Mouse (Mus musculus) right cerebral cortex, adult 2 months (tissue): ENCODE measurements at regions not wholly inside any gene's neighbourhood (a gene's known extent, or its start where the extent isn't known, plus 50 kb on each side); places are given as distances from the start of the nearest gene placed in this dataset.

Experiments
- DNase-seq, 2 experiments: peaks; one replicate each; pipeline ENCODE4 v3.0.0; 2021 to 2022; ENCODE audit warnings: low spot score in 2 of 2

GRCm38 (mm10) chr11:6785471-6785870 lies 52.0 kb downstream of the Gm11983 start:
- DNase-seq, result no peak

DNA sequence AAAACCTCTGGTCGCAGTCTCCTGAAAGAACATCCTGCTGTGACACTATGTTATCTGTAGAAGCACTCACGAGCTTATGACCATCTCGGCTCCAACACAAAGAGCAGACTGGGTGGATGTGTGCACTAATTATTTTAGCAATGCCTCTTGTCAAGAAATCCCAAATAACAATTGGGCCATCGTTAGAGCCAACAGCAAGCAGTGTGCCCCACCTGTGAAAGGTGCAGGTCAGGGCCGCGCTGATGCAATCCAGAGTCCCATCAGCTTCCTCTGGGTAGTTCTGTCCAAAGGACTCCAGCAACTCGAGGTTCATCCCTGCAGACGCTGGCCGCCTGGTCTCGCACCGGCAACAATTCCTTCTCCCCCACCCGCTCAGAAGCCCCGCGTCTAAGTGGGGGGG lies 54.6 kb downstream of the Gm11983 start:
- no peak for DNase-seq

DNA sequence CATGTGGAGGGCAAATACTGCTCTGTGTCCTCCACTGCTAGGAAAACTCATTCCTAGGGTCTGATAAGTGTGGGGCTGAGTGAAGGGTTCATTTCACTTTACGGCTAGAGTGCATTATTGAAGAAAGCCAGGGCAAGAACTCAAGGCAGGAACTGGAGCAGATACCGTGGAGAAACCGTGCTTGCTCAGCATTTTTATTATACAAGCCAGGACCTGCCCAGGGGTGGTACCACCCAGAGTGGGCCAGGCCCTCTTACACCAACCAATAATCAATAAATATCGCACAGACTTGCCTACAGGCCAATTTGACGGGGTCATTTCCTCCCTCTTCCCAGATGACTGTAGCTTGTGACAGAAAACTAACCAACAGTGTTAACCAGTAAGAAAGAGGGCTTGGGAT lies 57.7 kb downstream of the Gm11983 start:
- no peak for DNase-seq

DNA sequence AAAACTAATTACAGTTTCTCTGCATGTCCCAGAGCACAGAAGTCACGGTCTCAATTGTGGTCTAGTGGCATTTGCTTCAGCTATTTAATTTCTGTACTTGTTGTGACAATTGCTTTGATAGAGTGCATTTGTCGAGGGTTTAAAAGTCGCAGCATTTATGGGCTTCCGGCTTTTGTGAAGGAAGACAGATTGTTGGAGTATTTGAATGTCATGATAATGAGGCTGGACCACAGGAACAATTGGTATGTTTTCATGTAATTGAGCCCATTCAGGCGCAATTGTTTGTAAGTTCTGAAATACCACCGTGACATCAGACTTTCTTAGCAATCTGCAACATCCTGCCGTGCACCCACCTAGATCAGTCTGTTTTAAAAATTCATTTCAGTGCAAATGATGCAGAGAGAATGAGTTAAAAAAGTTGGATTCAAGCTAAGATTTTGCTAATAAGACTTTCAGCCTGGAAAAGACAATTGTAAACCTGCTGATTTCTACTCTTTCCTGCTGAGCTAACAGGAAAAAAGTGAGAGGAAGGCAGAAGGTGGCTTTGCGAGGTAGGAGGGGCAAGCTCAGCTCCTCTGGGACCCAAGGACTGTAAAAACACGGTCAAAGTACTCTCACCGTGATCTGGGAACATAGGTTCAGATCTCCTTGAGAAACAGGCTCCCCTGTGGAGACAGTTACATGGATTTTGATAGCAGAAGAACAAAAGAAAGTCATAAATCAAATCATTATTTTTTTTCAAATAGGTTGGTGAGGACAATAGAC lies 58.7 kb downstream of the Gm11983 start:
- DNase-seq, result no peak

DNA sequence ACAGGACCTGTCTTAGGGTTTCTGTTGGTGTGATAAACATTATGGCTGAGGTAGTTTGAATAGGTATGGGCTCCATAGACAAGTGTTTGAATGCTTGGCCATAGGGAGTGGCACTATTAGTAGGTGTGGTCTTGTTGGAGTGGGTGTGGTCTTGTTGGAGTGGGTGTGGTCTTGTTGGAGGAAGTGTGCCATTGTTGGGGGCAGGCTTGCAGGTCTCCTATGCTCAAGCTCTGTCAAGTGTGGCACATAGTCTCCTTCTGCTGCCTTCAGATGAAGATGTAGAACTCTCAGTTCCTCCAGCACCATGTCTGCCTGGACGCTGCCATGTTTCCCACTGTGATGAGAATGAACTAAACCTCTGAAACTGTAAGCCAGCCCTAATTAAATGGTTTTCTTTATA lies 59.9 kb downstream of the Gm11983 start:
- no peak for DNase-seq

DNA sequence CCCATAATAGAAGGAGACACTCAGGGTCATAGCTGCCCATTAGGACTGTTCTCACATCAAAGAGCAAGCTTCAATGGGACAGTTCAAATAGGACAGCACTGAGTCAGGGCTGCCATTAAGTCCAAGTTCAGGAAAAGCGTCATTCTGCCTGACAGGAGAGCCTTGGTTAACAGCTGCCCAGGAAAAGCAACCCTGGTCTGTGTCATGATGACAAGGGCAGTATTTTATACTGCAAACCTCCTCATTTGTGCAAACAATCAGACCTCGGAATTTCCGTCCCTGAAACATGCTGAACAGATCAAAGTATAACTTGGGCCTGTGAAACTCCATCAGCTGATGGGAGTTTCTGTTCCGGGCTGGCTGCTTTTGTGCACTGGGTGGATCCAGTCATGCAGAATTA lies 62.8 kb downstream of the Gm11983 start:
- DNase-seq, result no peak

GRCm38 (mm10) chr11:6773951-6774350 lies 63.5 kb downstream of the Gm11983 start:
- DNase-seq, result no peak

DNA sequence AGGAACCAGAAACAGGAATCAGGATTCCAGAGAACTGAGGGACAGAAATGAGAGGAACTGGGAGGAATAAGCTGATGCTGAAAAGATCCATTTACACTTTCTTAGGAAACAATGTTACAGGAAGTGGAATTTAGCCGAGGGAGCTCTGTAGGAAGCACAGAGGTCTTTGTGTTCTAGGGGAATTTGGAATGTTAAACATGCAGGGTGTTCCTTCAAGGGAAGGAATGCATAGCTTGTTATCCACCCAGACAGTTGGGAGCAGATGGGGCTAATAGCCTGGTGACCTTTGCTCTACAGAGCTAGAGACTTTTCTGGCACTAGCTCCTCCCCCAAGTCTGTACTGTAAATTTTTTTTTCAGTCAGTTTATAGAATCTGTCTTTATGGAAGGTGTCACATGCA lies 64.1 kb downstream of the Gm11983 start:
- DNase-seq, result no peak

DNA sequence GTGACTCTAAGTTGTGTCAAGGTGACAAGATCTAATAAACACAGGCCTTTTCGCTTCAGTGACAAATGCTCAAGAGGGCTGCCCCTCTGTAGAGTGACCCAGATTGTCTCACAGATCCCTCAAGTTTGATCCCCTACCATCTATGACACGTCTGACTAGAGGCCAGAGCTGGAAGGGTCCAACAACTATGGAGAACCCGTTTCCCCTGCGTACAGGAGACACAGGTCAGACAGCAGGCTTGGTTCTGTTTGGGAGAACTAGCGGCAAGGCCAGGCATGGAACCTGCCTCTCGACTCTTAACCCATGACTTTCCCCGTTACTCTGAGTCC lies 68.1 kb downstream of the Gm11983 start:
- DNase-seq, result no peak

DNA sequence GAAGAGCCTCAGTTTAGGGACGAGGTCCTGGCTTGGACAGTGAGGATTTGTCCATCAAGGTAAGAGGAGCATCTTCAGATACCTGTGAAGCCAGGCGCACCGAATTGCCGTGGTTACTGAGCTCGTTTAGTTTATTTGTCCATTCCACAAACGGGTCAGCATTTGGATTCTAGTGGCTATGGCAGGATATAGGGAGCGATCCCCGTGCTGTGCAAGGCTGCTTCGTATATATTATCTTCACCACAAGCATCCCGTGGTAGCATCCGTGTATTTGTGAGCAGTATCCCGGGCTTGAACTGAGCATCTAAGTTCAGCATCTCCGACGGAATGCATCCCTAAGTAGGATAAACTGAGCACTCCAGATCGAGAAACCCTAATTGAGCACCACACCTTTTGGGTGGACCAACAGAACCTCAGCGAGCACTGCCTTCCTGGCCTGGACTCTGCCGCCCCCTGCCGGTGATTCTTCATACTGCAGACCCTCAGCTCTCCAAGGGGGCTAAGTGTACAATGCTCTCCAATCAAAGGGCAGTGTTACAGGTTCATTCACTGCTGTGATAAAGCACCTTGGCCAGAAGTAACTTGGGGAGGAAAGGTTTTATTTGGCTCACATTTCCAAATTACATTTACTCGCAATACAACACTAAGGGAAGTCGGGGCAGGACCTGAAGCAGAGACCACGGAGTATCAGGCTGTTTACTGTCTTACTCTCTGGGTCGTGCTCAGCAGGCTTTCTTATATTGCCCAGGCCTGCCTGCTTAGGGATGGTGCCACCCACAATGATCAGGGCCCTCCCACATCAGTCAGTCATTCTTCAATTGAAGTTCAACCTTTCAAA lies 68.6 kb downstream of the Gm11983 start:
- DNase-seq, result peak; percentile 82 to 87

DNA sequence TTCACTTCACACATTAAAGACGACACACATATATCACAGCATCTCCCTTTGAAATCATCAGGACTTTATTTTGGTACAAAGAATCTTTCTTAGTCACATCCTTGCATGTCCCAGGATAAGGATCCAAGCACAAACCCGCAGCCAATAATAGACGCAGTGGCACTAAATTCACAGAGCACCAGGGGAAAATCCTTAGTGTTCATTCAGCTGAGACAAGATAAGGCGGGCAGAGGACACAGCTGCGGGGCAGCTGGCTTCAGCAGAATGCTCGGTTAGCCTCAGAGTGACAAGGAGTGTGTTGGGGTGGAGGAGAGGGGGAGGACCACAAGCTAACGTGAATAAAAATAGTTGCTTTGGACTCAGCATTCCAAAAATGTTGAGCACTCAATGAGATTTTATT lies 70.7 kb downstream of the Gm11983 start:
- DNase-seq, result peak; percentile 20 to 28

DNA sequence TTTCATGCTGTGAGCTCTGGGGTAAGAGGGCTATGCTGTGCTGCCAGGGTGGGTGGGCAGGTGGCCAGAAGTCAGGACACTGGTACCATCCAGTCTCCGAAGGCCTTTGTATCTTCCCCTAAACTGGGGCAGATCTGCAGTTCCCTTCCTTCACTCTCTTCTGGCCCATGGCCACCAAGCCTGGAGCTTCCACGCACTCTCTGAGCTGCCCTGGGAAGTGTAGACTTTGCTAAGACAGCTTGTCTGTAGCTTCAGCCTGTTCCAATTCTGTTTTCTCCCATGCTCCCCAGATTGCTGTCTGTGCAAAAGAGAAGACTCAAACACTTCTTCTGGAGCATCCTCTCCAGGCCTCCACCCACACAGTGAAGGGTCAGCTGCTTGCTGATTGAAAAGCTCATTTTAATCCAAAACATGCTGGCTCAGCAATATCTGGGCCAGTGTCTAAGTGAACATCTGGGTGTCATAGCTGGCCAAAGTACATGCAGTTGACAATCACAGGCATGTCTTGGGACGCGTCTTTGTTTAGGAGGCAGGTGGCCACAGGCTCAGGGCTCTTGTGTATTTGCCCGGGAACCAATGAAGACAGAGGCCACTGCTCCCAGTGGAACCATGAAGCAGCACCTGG lies 72.0 kb downstream of the Gm11983 start:
- DNase-seq, result peak; percentile 10 to 12

- no peak for DNase-seq
Measured at GRCm38 (mm10) chr11:6764186-6764585, 73.3 kb downstream of the Gm11983 start.

- DNase-seq, result no peak
Measured at GRCm38 (mm10) chr11:6763001-6763400, 74.5 kb downstream of the Gm11983 start.

GRCm38 (mm10) chr11:6761876-6762628 lies 75.4 kb downstream of the Gm11983 start:
- DNase-seq, result no peak

DNA sequence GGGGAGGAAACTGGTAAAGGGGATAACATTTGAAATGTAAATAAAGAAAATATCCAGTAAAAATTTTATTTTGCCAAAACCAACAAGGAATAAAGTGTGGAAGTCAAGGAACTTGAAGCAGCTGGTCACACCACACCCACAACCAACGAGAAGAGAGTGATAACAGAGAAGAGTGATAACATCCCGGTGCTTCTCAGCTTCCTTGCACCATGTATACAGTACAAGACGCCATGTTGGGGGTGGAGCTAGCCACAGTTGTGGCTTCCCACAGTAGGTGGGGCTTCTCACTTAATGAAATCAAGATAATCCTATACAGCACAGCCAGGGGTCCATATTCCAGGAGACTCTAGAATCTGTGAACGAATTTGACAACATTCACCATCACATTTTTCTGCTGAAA lies 77.9 kb downstream of the Gm11983 start:
- no peak for DNase-seq

DNA sequence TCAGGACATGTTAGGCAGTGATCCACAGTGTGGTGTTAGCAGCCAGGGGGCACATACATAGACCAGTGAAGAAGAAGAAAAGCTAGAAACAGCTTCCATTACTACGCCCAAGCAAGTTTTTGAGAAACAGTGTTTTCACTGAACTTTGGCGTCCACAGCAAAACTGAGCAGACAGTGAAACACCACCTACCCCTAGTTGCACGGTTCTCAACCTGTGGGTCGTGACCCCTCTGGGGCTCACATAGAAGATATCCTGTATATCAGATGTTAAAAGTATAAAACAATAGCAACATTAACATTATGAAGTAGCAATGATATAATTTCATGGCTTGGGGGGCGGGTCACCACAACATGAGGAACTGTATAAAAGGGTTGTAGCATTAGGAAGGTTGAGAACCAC lies 81.1 kb downstream of the Ramp3 start:
- no peak for DNase-seq

GRCm38 (mm10) chr11:6738581-6738980 lies 80.3 kb downstream of the Ramp3 start:
- no peak for DNase-seq

- no peak for DNase-seq
Measured at GRCm38 (mm10) chr11:6738163-6738562, 79.8 kb downstream of the Ramp3 start.

DNA sequence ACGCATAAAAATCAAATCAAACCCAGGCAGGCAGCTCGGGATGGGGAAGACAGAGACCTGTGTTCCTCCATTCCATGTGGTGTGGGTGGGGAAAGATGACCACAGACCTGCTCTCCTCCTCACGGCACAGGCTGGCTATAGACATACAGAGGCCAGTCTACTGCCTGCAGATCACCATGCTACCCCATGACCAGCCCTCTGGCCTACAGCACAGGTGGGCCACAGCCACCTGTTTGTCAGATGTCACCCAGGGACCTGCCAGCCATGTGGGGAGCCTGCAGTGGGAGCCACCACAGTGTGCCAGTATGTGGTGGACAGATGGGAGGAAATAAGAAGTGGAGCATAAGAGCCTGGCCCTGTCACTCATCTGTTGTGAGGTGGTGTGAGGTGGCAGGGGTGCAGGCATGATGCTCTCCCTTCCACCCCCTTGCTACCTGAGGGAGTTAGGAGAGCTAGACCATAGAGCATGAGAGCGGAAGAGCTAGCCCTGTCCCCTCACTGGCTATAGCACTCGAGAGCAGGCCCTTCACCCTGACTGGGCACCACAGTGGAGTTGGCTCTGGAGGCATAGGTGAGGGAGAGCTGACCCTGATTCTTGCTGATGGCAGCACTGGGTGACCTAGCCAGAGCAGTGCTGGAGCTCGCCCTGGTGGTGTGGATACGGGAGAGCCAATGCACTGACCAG lies 76.6 kb downstream of the Ramp3 start:
- DNase-seq, result no peak

- no peak for DNase-seq
Measured at GRCm38 (mm10) chr11:6731505-6731904, 73.2 kb downstream of the Ramp3 start.
